Mouse (Mus musculus): Measurements from ENCODE around the gene Bsx. TPM values are rescaled to one million over a fixed set of nuclear protein-coding genes. Genes with fewer than 3 reads are reported as not detected.

Gene Bsx
- polyA plus RNA-seq (2012): not detected in 2 replicates

DNA sequence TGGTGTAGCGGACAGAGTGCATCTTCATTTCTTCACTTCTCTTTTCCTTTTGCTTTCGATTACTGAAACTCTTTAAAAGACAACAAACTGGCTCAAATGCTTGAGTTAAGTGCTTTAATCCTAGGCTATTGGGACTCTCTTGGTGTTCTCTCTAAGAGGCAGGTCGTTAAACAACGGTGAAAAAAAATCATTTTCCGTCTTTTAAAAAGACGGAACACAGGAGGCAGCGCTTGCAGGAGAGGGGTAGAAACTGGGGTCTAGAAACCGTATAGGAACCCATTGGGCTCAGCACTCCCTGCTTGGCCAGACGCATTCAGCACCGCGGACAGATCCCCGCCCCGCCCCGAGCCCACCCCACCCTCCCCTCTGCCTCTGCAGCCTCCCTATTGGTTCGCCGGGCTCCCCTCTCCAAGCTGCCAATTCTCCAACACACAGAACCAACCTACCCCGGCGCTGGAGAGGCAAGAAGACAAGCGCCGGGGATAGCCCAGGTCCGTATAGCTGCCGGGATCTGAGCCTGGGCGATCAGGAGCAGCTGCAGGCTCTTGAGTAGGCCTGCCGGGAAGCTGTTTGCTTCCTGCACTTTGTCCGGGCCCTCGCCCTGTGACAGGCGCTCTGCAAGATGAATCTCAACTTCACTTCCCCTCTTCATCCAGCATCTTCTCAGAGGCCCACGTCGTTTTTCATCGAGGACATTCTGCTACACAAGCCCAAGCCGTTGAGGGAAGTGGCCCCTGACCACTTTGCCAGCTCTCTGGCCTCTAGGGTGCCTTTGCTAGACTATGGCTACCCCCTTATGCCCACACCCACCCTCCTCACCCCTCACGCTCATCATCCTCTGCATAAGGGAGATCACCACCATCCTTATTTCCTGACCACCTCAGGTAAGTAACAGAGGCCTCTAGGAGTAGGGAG is at the start of gene Bsx:
TSS of gene Bsx (plus strand) at position 572 of the 915 bp plus-strand sequence.
- H3K9me3 ChIP-seq (ENCODE audit: control insufficient read depth, low read length): no peaks in the 10 kb centered on the region
- TF ChIP-seq GATA1 (IDR thresholded peaks at IDR 0.05; ENCODE audit: low read length) (no peak), TAL1 (IDR thresholded peaks at IDR 0.05; ENCODE audit: low read length) (no peak)
- H3K4me1 ChIP-seq (ENCODE audit: control insufficient read depth): no peaks in the 10 kb centered on the region
- H3K4me3 ChIP-seq (replicated peaks): no peak within 1 kb of the TSS
- no peaks in the 10 kb centered on the region for H3K36me3 ChIP-seq (ENCODE audit: control insufficient read depth)
- peaks cover 94% of the 10 kb centered on the region for H3K27me3 ChIP-seq (ENCODE audit: control insufficient read depth)

DNA sequence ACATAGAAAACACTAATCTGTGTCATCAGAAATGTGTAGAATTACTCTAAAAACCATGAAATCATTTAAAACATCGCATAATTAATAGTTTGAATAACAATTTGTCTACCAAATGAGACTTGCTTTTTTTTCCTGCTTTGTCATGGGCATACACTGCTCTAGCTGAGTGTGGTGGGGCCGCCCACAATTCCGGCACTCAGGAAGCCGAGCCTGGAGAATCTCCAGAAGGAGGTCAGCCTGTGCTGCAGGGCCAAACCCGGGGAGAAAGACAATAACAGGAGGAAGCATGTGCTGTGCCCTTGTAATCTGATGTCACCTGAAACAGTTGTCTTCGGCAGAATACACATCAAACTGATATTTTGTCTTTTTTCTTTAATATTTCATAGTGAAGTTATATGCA is 48.3 kb upstream of the Bsx start:
- TF ChIP-seq TAL1 (IDR thresholded peaks at IDR 0.05; ENCODE audit: low read length) (no peak), GATA1 (IDR thresholded peaks at IDR 0.05; ENCODE audit: low read length) (no peak)

DNA sequence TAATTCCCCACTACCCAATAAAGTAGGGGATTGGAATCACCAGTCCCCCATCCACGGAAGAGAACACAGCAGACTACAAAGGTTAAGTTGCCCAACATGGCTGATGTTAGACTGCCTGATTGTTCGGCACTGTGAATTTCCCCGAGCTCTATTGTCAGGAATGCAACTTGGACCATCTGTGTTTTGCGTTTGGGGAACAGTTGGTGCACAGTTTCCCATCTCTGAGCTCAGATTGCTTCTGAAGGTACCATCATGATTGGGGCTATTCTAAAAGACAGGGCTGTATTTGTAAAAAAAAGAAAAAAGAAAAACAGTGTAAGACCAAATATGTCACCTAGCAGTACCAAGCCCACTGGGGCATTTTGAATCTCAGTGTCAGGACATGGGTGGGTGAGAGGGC is 46.6 kb upstream of the Bsx start:
- Histone ChIP-seq H3K4me3 (replicated peaks) (no peak overlapping the region), H3K36me3 (ENCODE audit: control insufficient read depth) (no peaks in the 10 kb centered on the region), H3K9me3 (ENCODE audit: control insufficient read depth, low read length) (no peaks in the 10 kb centered on the region), H3K4me1 (ENCODE audit: control insufficient read depth) (no peaks in the 10 kb centered on the region), H3K27me3 (ENCODE audit: control insufficient read depth) (no peaks in the 10 kb centered on the region)
- no peak for TF ChIP-seq GATA1 (IDR thresholded peaks at IDR 0.05; ENCODE audit: low read length)
- no peak for TF ChIP-seq TAL1 (IDR thresholded peaks at IDR 0.05; ENCODE audit: low read length)

More for the DNA sequence above, 48.3 kb upstream of the Bsx start:
- H3K4me3 ChIP-seq (replicated peaks): no peak overlapping the region
- no peaks in the 10 kb centered on the region for H3K9me3 ChIP-seq (ENCODE audit: control insufficient read depth, low read length)
- no peaks in the 10 kb centered on the region for H3K4me1 ChIP-seq (ENCODE audit: control insufficient read depth)
- H3K36me3 ChIP-seq (ENCODE audit: control insufficient read depth): no peaks in the 10 kb centered on the region
- H3K27me3 ChIP-seq (ENCODE audit: control insufficient read depth): peaks cover 9% of the 10 kb centered on the region

DNA sequence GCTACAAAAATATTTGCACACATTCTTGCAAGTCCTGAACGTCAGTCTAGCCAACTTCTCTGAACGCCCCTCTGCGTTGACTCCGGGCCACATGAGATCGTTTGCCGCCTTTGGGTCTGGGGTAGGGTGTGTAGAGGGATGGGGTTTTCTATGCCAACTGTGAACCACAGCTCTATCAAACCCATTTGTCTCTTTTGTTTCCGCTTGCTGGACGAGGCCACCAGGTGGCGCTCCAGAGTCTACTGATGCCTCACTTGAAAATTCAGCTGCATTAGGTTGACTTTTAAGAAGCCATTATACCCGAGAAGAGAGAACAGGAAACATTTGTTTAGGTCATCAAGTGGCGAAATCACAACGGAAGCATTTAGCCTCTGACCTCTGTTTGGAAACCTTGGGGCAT is 39.4 kb upstream of the Bsx start:
- Histone ChIP-seq H3K4me3 (replicated peaks) (no peak overlapping the region), H3K36me3 (ENCODE audit: control insufficient read depth) (no peaks in the 10 kb centered on the region), H3K4me1 (ENCODE audit: control insufficient read depth) (no peaks in the 10 kb centered on the region), H3K27me3 (ENCODE audit: control insufficient read depth) (no peaks in the 10 kb centered on the region), H3K9me3 (ENCODE audit: control insufficient read depth, low read length) (no peaks in the 10 kb centered on the region)
- TF ChIP-seq GATA1 (IDR thresholded peaks at IDR 0.05; ENCODE audit: low read length) (no peak), TAL1 (IDR thresholded peaks at IDR 0.05; ENCODE audit: low read length) (no peak)

DNA sequence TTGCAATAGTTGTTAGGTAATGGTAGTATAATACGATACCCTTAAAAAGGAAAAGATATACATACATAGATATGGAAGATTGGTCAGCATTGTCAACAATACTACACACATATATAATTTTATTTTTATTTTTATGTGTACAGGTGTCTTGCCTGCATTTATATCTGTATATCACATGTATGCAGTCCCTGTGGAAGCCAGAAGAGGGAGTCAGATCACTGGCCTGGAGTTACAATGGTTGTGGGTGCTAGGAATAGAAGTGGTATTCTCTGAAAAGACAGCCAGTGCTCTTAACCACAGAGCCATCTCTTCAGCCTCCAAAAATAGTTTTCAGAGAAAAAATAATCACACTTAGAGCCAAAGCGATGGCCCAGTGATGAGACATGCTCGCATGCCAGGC is 37.2 kb upstream of the Bsx start:
- Histone ChIP-seq H3K4me1 (ENCODE audit: control insufficient read depth) (no peaks in the 10 kb centered on the region), H3K4me3 (replicated peaks) (no peak overlapping the region), H3K27me3 (ENCODE audit: control insufficient read depth) (no peaks in the 10 kb centered on the region), H3K9me3 (ENCODE audit: control insufficient read depth, low read length) (no peaks in the 10 kb centered on the region), H3K36me3 (ENCODE audit: control insufficient read depth) (no peaks in the 10 kb centered on the region)
- TF ChIP-seq TAL1 (IDR thresholded peaks at IDR 0.05; ENCODE audit: low read length): no peak
- no peak for TF ChIP-seq GATA1 (IDR thresholded peaks at IDR 0.05; ENCODE audit: low read length)

DNA sequence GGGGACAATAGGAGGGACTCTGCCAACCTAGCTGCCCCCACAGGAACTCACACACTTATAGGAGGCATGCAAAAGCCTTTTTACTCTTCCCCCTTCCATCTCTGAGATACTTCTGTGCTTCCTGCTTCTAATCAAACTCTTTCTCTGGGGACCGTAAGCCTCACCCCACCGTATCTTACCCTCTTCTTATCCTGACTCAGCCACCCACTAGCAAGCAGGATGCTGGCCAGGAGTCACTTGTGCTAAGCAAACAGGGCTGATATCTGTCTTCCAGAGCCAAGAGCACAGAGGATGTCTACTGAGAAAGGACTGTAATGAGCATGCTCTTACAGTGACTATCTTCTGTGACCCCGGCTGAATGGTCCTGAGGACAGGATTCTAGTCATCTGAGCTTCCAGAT is 34.3 kb upstream of the Bsx start:
- TF ChIP-seq TAL1 (IDR thresholded peaks at IDR 0.05; ENCODE audit: low read length) (no peak), GATA1 (IDR thresholded peaks at IDR 0.05; ENCODE audit: low read length) (no peak)
- Histone ChIP-seq H3K9me3 (ENCODE audit: control insufficient read depth, low read length) (no peaks in the 10 kb centered on the region), H3K27me3 (ENCODE audit: control insufficient read depth) (no peaks in the 10 kb centered on the region), H3K4me1 (ENCODE audit: control insufficient read depth) (no peaks in the 10 kb centered on the region), H3K4me3 (replicated peaks) (no peak overlapping the region), H3K36me3 (ENCODE audit: control insufficient read depth) (no peaks in the 10 kb centered on the region)

DNA sequence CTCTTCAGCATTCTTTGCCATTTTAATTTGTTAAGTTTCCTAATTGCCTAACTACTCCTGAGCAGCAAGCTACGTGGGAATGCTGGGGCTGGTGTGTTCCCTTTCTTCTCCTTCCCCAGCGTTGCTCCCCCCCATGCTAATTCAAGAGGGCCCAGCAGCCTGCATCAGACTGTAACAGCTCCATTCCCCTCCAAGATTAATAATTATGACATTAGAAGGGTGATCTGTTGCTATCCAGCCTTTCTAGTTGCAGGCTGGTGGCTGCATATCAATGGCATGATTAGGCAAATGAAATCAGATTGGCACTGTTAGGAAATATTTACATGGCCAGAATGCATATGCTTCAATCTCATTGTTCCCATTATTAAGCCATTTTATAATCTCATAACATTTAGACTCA is 22.4 kb upstream of the Bsx start:
- no peaks in the 10 kb centered on the region for H3K27me3 ChIP-seq (ENCODE audit: control insufficient read depth)
- H3K4me3 ChIP-seq (replicated peaks): no peak overlapping the region
- no peaks in the 10 kb centered on the region for H3K9me3 ChIP-seq (ENCODE audit: control insufficient read depth, low read length)
- no peaks in the 10 kb centered on the region for H3K36me3 ChIP-seq (ENCODE audit: control insufficient read depth)
- TF ChIP-seq GATA1 (IDR thresholded peaks at IDR 0.05; ENCODE audit: low read length) (no peak), TAL1 (IDR thresholded peaks at IDR 0.05; ENCODE audit: low read length) (no peak)
- H3K4me1 ChIP-seq (ENCODE audit: control insufficient read depth): no peaks in the 10 kb centered on the region

DNA sequence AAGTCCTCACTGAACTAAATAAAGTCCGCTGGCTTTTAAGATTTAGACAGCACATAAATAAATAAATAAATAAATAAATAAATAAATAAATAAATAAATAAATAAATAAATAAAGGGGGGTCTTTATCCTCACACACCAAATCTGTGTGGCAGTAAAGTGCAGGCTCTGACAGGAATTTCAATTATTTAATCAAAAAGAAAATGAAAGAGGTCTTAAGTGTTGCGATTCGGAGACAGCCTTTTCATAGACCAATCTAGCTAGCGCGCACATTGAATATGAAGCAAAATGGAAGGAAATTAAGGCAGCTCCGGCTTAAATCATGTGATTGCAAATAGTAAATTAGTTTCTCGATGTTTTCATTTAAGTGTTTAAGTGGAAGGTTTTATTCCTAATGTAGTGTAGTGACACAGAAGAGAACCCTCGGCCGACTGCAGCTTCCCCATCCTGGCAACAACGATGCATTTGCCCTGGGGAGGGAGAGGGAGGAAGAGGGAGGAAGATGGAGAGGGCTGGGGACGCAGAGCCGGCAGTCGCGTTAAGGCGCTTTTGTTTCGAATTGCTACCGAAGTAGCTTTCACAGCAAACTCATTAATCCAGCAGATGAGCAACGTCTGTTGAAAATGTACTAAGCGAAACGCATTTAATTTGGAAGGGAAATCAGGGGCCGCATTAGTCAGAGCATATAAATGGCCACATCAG is 15.3 kb upstream of the Bsx start:
- no peak overlapping the region for H3K4me3 ChIP-seq (replicated peaks)
- H3K27me3 ChIP-seq (ENCODE audit: control insufficient read depth): peaks cover 17% of the 10 kb centered on the region
- no peaks in the 10 kb centered on the region for H3K9me3 ChIP-seq (ENCODE audit: control insufficient read depth, low read length)
- TF ChIP-seq TAL1 (IDR thresholded peaks at IDR 0.05; ENCODE audit: low read length) (no peak), GATA1 (IDR thresholded peaks at IDR 0.05; ENCODE audit: low read length) (no peak)
- no peaks in the 10 kb centered on the region for H3K4me1 ChIP-seq (ENCODE audit: control insufficient read depth)
- H3K36me3 ChIP-seq (ENCODE audit: control insufficient read depth): no peaks in the 10 kb centered on the region

DNA sequence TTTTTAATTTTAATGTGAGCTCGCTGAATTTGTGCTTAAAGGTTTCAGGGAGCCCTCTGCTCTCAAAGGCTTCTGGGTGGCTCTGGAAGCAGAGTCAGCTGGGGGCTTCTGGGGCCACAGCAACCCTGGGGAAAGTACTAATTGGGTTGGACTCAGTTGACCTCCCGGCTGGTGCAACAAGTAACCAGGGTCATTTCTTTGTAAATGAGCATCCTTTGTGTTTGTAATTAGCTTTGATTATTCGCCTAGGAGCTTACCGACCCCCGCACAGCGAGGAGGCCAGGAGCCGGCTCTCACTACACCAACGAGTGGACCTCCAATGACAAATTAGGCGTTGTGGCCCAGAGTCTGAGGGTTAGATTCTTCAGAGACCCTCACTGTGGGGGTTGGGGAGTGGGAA is 14.7 kb upstream of the Bsx start:
- H3K4me1 ChIP-seq (ENCODE audit: control insufficient read depth): no peaks in the 10 kb centered on the region
- H3K27me3 ChIP-seq (ENCODE audit: control insufficient read depth): peaks cover 17% of the 10 kb centered on the region
- TF ChIP-seq GATA1 (IDR thresholded peaks at IDR 0.05; ENCODE audit: low read length): no peak
- TF ChIP-seq TAL1 (IDR thresholded peaks at IDR 0.05; ENCODE audit: low read length): no peak
- no peaks in the 10 kb centered on the region for H3K36me3 ChIP-seq (ENCODE audit: control insufficient read depth)
- H3K9me3 ChIP-seq (ENCODE audit: control insufficient read depth, low read length): no peaks in the 10 kb centered on the region
- no peak overlapping the region for H3K4me3 ChIP-seq (replicated peaks)
